Mouse (Mus musculus) liver, embryonic 11.5 days (tissue): Measurements from ENCODE around the gene AF067061. TPM values are rescaled to one million over a fixed set of nuclear protein-coding genes. Genes with fewer than 3 reads are reported as not detected.

Experiments used
- polyA plus RNA-seq: library from polyadenylated mRNA; unstranded; fragments of >200 nt; fragmentation: Nextera tagmentation; extraction: Ambion mirVana; gene quantifications from 2 replicates; pipeline ENCODE4 v1.2.1, GENCODE M21; 2014

Gene AF067061
- polyA plus RNA-seq, 1 experiment from 2014 or later, result not detected

Other genes starting within 250 kb of the AF067061 start
- gene Gm36079, start 236.1 kb upstream of the AF067061 start, polyA plus RNA-seq, result not detected in 2 replicates
- not detected in 2 replicates for gene Gm21188, start 210.9 kb upstream of the AF067061 start, polyA plus RNA-seq
- not detected in 2 replicates for gene Gm20767, start 122.9 kb upstream of the AF067061 start, polyA plus RNA-seq
- not detected in 2 replicates for gene Gm21818, start 90.7 kb upstream of the AF067061 start, polyA plus RNA-seq
- gene Gm21762, start 47.2 kb upstream of the AF067061 start, polyA plus RNA-seq, result not detected in 2 replicates
- gene Gm21731, start 24.0 kb upstream of the AF067061 start, polyA plus RNA-seq, result not detected in 2 replicates
- 0.22 and 0.40 TPM in 2 replicates for gene BC147527, start 37.3 kb downstream of the AF067061 start, polyA plus RNA-seq
- not detected in 2 replicates for gene Tcstv3, start 53.8 kb downstream of the AF067061 start, polyA plus RNA-seq